Mouse (Mus musculus) heart, adult 9 months (tissue): ENCODE results near the gene Hmg20a.
"Not testable (repeated sequence)": the region's sequence is repeated elsewhere in the genome, so short reads cannot be mapped to it uniquely, and the experiment has no call there.

Source experiments
- DNase-seq, 2 experiments: peaks; one replicate each; pipeline ENCODE4 v3.0.0; 2022; ENCODE audit warnings: low spot score in 2 of 2

Hmg20a gene

DNA sequence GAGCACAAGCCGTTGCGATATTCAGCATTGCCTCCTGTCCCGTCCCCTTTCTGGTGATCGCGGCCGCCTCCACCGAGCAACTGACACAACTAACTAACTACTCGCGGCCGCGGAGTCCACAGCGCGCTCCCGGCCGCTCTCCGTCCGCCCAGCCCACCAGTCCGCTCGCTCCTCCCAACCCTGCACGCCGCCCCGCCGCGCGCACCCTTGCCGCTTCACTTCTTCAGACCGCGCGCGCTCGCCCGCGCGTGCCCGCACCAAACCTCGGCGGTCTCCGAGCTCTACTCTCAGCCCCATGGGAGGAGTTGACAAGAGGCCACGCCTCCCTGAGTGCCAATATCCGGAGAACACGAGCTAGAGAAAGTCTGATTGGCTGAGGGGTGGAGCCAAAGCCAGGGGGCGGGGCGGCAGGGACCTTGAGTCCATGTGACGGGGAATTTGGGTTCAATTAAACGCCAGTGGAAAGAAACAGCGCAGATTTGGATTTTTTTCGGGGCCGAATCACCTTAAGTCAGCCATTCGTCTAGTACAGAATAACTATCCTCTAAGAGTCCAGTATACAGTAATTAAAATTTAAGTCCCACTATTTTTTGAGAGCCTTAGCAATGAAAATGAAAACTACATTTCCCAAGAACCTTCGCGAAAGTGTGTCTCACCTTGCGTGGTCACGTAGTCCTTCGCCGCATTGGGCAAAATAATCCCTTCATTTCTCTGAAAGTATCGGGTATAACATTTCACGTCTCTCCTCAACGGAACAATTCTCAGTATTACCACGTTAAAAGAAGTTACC, at the start of gene Hmg20a, which contains the start of gene Peak1:
TSS of gene Hmg20a (plus strand) at position 662 of the 790 bp plus-strand sequence.
TSS of gene Peak1 (minus strand) at position 120 of the 790 bp plus-strand sequence.
- peak; percentile 100 for DNase-seq

DNA sequence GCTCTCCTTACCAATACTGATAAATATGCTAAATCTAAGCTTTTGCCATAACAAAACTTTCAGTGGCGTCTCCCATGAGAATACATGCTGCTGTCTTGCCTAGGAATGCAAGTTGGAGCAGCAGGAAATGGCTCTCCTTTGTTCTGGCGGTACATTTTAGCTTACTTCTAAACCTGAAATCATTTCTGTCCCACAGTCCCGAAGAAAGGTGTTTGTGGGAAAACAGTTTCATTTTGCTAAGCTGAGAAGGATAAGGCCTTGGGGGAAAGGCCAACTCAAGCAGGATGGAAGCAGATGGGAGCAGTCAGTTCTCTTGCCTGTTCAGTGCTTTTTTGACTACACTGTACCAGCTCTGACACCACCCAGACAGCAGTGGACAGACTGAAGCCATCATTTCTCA, 49.6 kb upstream of the Hmg20a start:
- no peak for DNase-seq

DNA sequence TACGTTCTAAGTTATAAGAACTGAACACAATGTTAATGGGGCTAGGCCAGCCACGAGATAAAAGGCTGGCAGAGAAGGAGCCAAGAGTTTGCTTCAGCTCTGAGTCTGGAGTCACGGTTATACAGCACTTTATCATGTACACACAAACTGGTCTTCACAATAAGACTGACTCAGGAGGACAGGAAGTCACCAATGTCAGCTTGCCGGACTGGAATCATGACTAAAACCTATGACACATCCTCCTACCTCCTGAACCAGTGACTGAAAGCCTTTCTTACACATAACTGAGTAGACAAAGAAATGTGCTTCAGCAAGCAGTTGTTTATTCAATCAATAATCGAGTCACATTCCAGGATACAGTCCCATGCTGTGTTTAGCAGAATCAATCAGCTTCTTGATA, 47.7 kb upstream of the Hmg20a start:
- no peak for DNase-seq

DNA sequence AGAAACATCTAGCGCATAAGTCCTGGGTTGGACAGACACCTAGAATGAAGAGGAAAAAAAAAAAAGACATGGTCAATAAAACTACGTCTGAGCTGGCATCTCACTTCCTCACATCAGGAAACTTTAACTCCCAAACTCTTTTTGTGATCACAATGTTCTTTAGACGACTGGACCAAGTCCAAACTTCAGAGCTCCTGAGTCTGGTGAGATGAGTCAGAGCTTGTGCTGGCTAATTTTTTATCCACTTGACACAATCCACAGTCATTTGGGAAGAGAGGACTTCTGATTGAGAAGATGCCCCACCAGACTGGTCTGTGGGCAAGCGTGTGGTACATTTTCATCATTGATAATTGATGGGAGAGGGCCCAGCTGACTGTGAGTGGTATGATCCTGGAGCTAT, 44.0 kb upstream of the Hmg20a start:
- DNase-seq, result peak; percentile 35 to 41

DNA sequence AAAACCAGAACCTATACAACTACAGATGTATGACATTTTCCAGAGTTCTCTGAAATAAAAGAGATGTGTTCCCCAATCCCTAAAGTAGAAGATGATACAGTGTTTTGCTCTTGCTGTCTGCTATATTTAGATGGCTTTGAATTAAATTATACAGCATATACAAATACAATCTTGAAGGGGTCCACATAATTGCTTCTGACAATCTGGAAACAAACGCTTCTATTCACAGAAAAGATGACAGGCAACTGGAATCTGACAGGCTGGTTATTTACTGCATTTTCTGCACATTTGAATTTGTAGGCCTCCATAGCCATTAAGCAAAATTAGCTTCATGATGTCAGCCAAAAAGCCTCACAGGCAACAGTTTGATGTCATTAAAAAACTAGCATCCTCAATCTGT, 35.6 kb upstream of the Hmg20a start:
- DNase-seq, result no peak

DNA sequence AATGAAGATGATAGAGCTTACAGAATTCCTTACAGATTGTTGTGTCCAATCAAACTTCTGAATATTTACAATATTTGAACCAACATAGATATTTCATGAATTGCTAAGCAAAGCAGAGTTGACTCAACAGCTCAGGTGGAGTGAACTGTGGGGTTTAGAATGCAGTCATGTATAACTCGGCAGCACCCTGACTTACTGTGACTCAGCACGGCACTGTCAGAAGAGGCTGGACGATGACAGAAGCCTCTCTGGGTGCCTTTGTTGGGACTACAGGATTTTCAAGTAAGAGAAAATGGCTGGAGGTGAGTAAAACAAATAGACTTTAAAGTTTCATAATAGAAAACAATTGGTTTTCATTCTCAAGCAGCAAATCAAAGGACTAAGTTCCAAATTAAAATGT, 25.6 kb upstream of the Hmg20a start:
- DNase-seq, result no peak

DNA sequence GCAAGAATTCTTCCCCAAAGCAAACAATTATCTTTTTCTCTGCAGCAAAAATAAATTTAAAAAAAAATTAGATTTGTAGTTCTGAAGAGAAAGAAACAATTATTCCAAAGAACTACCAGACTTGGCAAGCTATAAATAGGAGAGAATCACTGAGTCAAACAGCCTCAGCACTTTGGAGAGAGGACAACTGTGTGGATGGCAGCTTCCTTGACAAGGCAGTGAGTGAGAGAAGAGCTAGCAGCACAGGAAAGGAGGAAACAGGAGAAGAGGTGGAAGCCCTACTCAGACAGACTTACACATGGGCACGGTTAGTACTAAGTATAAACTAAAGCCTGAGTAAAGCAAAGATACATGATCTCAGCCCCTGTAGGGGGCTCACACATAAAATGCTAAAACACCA, 22.1 kb upstream of the Hmg20a start:
- no peak for DNase-seq

DNA sequence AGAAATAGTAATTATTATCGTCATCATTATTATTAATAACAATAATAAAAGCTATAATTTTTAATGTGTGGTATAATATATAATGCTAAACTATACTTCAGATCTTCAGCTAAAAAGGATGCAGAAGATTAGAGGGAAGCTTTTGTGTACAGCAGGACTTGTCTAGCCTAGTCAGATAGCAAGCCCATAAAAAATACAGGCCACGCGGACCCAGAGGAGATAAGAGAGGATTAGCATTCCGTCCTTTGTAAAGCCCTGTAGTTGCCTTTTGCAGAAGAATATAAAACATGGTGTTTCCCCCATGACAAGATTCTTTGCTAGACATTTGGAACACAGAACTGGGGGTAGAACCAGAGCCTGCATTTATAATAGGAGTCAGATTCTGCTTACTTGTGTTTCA, 13.8 kb upstream of the Hmg20a start:
- no peak for DNase-seq

DNA sequence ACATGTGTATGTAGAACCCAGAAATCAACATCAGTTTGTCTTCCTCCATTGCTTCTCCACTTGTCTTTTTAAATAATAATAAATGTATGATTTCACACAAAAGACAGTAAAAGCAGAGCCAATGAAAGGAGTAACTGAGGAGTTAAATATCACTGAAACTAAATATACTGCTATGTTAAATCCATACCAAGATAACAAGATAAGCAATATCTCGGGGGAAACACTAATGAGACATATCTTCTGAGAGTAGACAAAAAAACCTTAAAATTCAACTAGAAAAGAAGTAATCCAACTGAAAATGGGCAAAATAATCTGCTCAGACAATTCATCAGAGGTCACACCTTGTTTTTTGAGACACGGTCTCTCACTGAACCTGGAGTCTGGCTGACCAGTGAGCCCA, 8.5 kb upstream of the Hmg20a start:
- no peak for DNase-seq

DNA sequence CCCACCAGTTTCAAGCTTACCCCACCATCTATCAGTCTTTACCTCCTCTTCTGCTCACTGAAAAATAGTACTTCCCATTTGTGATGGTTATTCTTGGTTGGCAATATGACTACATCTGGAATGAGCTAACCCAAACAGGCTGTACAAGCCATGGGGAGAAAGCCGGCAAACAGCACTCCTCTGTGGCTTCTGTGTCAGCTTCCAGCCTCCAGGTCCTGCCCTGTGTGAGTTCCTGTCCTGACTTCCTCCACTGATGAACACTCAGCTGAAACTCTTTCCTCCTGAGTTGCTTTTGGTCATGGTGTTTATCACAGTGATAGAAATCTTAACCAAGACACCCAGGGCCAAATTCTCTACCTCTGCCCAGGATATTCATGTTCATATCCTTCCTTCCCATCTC, 5.7 kb upstream of the Hmg20a start:
- no peak for DNase-seq

DNA sequence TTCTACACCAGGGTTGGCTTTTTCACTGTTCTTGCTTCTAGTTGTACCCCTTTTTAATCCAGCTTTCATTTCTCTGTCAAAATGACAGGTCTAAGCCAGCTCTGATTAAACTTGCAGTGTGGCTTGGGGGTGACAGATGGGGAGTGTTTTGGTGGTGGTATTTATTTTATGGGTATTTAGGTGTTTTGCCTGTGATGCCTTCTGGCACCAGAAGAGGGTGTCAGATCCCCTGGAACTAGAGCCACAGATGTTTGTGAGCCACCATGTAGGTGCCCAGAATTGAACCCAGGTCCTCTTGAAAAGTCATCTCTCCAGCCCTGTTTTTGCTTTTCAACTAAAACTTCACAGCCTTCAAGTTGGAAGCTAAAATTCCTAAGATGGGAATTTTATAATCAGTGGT, 4.1 kb upstream of the Hmg20a start:
- no peak for DNase-seq

DNA sequence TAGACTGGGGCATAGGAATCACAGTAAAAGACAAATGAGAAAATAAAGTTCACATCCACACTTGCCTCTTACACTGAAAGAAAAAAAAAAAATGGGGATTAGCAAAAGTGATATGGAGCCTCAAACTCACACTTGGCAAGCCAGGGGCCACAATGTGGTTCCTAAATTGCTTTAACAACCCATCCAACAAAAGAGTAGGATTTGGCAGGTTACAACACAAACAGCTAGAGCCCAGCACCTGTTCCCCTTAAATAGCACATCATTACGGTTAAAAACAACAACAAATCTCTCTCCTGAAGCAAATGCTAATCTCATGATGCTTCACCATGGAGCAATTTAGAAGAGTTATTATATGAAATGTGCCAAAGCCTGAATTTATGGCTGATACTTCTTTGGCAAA, 3.0 kb upstream of the Hmg20a start:
- DNase-seq, result no peak

DNA sequence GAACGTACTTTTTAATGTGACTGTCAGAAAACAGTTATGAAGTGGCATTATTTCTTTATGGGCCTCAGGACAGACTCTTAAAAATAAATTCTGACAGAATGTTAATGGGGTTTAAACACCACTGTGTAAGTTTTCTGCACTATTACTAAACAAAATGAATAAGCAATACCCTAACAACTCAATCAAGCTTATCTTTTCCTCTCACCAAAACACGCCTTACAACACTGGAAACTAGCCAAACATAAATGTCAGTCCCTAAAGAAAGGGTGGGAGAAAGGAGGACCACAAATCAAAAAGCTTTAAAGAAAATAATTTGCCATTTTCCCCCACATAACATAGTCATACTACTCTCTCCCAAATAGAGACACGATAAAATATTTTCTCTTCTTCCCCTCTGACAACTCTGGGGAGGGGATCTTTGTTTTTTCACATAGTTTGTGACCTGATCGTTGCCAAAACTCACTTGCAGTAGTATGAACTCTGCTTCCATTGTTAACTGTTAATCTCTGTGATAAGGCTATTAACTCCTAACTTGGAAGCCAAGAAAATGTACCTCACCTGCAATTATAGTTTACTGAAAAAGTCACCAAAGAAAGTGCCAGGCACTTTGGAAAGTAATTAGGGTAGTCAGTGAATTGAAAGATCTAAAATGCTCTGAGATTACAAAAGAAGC, 2.3 kb upstream of the Hmg20a start:
- DNase-seq, result no peak

DNA sequence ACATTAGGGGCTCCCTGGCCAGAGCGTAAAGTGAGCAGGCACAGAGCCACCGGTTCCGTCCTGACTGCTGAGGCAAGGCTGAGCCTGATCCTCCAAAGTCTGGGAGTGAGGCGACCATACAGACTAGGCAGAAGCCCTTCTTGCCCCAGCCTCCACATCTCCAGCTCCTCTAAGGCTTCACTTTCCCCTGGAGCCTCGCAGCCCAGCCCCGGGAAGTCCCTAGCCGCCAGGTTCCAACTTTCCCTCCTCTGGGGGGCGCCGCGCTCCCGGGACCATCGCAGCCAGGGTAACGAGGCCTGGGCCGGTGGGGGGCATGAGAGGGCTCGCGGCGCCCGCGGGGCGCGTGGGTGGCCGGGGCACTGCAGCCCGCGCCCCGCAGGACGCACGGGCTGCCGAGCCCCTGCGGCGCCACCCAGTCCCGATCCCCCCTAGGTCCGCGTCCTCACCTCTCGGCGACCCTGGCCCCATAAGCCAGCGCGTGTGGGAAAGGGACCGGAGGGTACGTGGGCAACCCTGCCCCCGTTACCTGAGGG, 928 bp upstream of the Hmg20a start:
- peak; percentile 86 to 88 for DNase-seq

DNA sequence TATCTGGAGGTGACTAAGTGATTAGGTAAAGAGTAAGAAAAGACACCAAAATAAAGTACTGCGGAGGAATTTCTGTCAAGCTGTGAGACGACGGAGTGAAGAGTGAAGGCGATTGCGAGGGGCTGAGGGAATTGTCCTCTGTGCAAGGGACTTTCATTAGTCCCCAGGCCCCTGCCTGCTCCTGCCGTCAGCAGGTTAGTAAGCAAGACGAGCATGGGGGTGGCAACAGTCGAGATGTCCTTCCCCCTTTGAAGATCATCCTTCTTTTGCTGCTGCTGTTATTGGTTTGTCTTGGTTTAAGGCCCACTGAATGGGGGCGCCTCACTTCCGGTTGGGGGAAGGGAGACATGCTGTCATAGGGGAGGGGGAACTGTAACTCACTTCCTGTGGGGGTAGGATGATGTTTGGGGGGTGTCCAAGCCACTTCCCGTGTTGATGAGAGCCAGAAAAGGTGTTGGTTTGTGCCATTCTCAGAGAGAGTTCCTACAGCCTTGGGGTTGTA, 380 bp downstream of the Hmg20a start:
- peak in 1 of 2 experiments; percentile 78 for DNase-seq

DNA sequence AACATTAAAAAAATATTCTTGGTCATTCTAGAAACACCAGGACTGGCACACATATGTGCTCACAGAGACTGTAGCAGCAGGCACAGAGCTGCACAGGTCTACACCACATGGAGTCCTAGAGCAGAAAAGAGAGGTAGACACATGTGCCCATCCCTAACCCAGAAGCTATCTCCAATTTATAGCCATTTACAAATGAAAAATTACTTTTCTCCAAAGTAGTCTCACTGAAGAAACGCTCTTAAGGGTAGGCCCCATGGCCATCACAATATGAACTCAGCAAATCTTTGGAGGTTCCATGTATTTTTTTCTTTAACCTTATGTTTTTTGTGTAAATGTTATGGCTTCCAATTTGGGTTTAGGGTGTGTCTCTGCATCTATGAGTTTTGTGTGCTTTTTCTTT, 1.8 kb downstream of the Hmg20a start:
- no peak for DNase-seq

DNA sequence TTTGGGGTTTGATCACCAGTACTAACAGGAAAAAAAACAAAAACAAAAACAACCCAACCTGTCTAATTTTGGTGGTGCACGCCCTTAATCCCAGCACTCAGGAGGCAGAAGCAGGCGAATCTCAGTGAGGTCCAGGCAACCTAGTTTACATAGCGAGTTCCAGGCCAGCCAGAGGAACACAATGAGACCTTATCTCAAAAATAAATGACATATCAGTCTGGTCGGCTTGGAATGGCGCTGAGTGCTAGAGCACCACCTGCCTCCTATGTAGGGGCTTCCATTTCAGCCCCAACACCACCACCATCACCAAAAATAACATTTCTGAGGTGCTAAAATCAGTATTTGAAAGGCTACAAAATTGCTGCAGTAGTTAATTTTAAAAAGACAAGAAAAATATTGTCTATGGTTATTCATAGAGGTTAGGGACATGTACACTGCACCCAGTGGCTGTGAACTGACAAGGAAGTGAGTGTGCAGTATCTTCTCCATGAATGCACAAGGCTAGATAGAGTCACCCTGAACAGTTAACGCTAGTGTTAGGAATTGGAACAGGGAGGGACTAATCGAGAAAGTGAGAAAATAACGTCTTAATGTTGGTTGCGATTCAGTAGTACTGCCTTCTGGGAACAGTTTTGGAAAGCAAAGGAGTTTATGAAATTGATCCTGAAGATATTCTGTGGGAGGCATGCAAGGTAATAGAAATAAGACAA, 2.6 kb downstream of the Hmg20a start:
- no peak for DNase-seq

DNA sequence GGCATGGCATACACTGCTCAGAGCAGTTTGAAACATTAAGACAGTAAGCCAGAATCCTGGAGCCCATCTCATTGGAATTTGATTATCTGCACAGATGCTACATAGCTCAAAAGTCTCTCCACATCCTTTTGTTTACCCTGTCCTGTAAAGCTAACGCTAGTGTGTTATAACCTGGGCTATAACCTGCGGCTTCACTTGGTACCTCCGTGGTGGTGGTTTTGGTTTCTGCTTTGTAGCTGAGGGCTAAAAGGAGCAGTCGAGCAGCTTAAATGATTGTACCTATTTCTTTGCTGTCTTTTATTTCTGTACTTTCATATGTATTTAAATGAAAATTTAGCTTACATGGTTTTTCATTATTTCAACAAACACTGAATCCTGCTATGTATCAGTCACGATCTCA, 3.6 kb downstream of the Hmg20a start:
- no peak for DNase-seq

DNA sequence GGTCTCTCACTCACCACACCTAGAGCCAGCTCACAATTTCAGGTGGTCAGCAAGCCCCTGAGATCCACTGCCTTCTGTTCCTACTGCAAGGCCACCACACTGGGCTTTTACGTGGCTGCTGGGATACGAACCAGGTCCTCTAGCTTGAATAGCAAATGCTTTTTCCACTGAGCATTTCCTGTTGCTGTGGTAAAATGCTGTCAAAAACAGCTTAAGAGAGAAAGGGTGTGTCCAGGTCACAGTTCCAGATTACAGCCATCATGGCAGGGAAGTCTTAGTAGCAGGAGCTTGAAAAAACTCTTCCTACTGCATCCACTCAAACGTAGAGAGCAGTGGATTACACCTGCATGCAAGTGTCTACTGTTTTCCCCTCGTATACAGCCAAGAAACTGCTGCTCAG, 6.5 kb downstream of the Hmg20a start:
- no peak for DNase-seq

DNA sequence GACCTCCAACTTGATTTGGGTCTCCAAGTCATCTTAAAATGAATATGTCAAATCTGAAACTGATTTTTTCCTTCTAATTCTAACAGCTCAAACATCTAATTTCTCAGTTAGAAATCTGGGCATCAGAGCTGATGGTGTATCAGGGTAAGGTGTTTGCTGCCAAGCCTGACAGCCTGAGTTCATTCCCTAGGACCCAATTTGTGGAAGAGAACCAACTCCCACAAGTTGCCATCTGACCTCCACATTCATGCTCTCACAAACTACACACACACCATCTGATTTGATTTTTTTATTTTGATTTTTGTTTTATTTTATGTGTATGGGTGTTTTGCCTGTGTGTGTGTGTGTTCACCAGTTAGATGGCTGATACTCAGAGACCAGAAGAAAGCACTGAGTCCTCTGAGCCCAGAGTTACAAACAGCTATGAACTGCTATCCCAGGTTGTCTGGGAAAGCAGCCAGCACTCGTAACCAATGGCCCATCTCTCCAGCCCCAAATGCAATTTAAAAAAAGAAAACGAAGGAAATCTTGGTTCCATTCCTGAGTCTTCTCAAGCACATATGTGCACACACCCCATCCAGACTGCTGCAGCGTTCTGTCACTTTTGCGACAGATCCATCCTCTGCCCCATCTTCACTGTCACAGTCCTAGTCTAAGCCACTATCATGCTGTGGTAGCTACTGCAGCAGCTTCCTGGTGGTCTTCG, 17.6 kb downstream of the Hmg20a start:
- DNase-seq, result no peak

DNA sequence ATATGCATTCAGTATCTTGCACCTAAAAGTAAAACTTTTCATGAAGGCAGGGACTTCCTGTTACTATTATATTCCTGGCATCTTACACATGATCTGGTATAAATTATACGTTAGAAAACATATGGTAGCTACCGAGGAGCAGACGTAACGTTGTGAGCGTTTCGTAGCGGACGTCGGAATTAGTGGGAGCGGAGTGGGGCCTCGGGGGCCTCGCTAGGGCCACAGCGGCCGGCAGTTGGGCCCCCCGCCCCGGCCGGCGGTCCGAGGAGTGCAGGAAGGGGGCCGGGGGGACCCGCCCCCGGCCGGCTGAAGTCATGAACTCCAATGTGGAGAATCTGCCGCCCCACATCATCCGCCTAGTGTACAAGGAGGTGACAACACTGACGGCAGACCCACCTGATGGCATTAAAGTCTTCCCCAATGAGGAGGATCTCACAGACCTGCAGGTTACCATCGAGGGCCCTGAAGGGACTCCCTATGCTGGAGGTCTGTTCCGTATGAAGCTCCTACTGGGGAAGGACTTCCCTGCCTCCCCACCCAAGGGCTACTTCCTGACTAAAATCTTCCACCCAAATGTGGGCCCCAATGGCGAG, 19.0 kb downstream of the Hmg20a start:
- not testable (repeated sequence) for DNase-seq
